Mouse (Mus musculus) bone marrow, adult 2 months (tissue): ENCODE measurements around the gene Atg2a.

Experiments
- CTCF ChIP-seq: fragments of 200-500 bp; IDR thresholded peaks from 2 replicates; pipeline ENCODE4 v1.5.1; 2011; ENCODE audit warnings: low read length, control low read depth; ENCODE audit not compliant: control insufficient read depth, insufficient read depth
- POLR2A ChIP-seq: fragments of 200-500 bp; IDR thresholded peaks from 2 replicates; pipeline ENCODE4 v1.6.1; 2011; ENCODE audit warnings: low read depth, mild to moderate bottlenecking, control low read depth, low read length, borderline replicate concordance; ENCODE audit not compliant: control insufficient read depth

DNA sequence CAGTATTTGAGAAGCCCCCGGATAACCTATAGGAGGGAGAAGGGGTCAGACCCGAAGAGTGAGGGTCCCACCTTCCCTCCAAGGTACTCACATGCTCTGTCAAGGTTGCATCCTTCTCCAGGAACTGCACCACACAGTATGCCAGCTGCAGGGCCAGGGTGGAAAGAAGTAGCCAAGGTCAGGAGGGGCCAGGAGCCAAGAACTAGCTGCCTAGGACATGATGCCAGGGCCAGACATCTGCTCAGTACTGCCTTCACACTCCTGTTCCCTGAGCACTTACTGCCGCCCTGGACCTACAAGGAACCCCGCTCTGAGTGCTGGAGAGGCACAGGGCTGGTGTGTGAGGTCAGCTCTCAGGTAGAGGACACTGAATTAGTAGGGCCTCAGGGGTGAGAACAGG lies 11.1 kb upstream of the Atg2a start:
- TF ChIP-seq CTCF (no peak), POLR2A (no peak)
